ENCODE assay signal across 31 mouse cellular contexts in genomic region chr16:44221463-44221862, GRCm38 (mm10). TPM values are rescaled to one million over a fixed set of nuclear protein-coding genes. Genes with fewer than 3 reads are reported as not detected.
A peak's percentile ranks its signal among the peaks of the same experiment; 100 is the strongest.
DNase-seq lines count a peak whose midpoint lies in the region; ATAC-seq and TF ChIP-seq lines count a peak whose summit lies in the region.
"Had no signal": no experiment of that assay in that cellular context is flagged by ENCODE, and none has a peak within 500 bp of the region (broad histone marks: within the 10 kb centered on the region; RNA-seq: fewer than 3 reads in every experiment).

No protein-coding gene starts in this region.

- ATAC-seq in heart, embryonic 12.5 days (ENCODE audit: insufficient number of reproducible peaks, low FRiP score), result no peak
- ATAC-seq in heart, embryonic 16.5 days (replicated peaks; ENCODE audit: extremely low read depth, insufficient read depth, low FRiP score), result peak; percentile 71; the same call in 1 of the 2 replicates
- ATAC-seq: forebrain, embryonic 15.5 days; inflammation-experienced regulatory T-cells, adult 6 months; liver, embryonic 12.5 days; liver, postnatal 0 days; lung, postnatal 0 days; Patski had no signal

- DNase-seq in gastrocnemius, adult 18-20 months (ENCODE audit: low spot score), result peak; percentile 72
- no peak for DNase-seq in gastrocnemius, postnatal 14 days
- peak; percentile 30 for DNase-seq in heart, adult 8-10 months (ENCODE audit: low spot score)
- DNase-seq in CH12.LX (ENCODE audit: extremely low read depth), result peak; percentile 29
- DNase-seq in T-cell, adult 2 months (ENCODE audit: low spot score), result no peak
- DNase-seq in kidney, postnatal 4 days, result no peak
- DNase-seq: adrenal gland, postnatal 14 days; cerebellum, adult 11-12 months; cerebellum, adult 9-11 months; kidney, adult 18-20 months; kidney, postnatal 36 days; liver, postnatal 0 days; lung, postnatal 4 days; right cerebral cortex, postnatal 25 days; spleen, adult 18-20 months; thymus, postnatal 14 days had no signal

- intact Hi-C loops in gastrocnemius, postnatal 14 days (cut with DNase I; ENCODE audit: low total_unique reads), result no loop called here

- dilution Hi-C loops in CH12.LX (cut with MboI; ENCODE audit: extremely low pct_ligation_motif_present, extremely low pct_unique_long_range_greater_than_20kb, low sequenced_read_pairs), result no loop called here

- no peak for TF ChIP-seq RAD21 in CH12.LX (IDR thresholded peaks at IDR 0.05; ENCODE audit: low read depth, low read length)

- H3K27ac ChIP-seq in heart, embryonic 12.5 days (ENCODE audit: poor library complexity, severe bottlenecking), result no peak overlapping the region
- no peak overlapping the region for H3K27ac ChIP-seq in CH12.LX (ENCODE audit: insufficient read depth, low read depth)
- H3K27ac ChIP-seq in heart, embryonic 16.5 days (ENCODE audit: low read length), result 0 out of 2 replicates have a peak overlapping the region, but pooled peaks have one; percentile 26
- H3K27ac ChIP-seq: embryonic facial prominence, embryonic 13.5 days; forebrain, embryonic 10.5 days; forebrain, embryonic 15.5 days; hindbrain, embryonic 10.5 days; hindbrain, embryonic 15.5 days; limb, embryonic 13.5 days; liver, embryonic 12.5 days; midbrain, embryonic 12.5 days; neural tube, embryonic 15.5 days had no signal

- no peak overlapping the region for H3K4me2 ChIP-seq in heart, embryonic 12.5 days
- H3K4me2 ChIP-seq in CH12.LX (ENCODE audit: insufficient read depth, low read depth, poor library complexity, severe bottlenecking), result no peak overlapping the region
- peak overlapping the region; percentile 3; the same call in 1 of the 2 replicates for H3K4me2 ChIP-seq in heart, embryonic 16.5 days (ENCODE audit: low read depth, low read length)
- H3K4me2 ChIP-seq: embryonic facial prominence, embryonic 13.5 days; forebrain, embryonic 15.5 days; hindbrain, embryonic 15.5 days; limb, embryonic 13.5 days; liver, embryonic 12.5 days; midbrain, embryonic 12.5 days; neural tube, embryonic 15.5 days had no signal

- H3K79me2 ChIP-seq in CH12.LX (replicated peaks; ENCODE audit: control insufficient read depth, extremely low read depth, insufficient read depth, poor library complexity, severe bottlenecking), result no peaks in the 10 kb centered on the region

- H3K27me3 ChIP-seq in heart, embryonic 12.5 days (replicated peaks), result no peaks in the 10 kb centered on the region
- no peaks in the 10 kb centered on the region for H3K27me3 ChIP-seq in CH12.LX (replicated peaks)
- H3K27me3 ChIP-seq in heart, embryonic 16.5 days (ENCODE audit: control insufficient read depth, insufficient read depth, low read length), result no peaks in the 10 kb centered on the region
- H3K27me3 ChIP-seq: embryonic facial prominence, embryonic 13.5 days; forebrain, embryonic 15.5 days; hindbrain, embryonic 15.5 days; limb, embryonic 13.5 days; liver, embryonic 12.5 days; megakaryocyte, embryonic 14.5 days; midbrain, embryonic 12.5 days; neural tube, embryonic 15.5 days; Patski had no signal

- H3K4me1 ChIP-seq in heart, embryonic 12.5 days (replicated peaks), result peaks cover 10% of the 10 kb centered on the region
- peaks cover 9 to 15% of the 10 kb centered on the region in 2 experiments; a peak in 3 of 4 replicates for H3K4me1 ChIP-seq in CH12.LX (ENCODE audit: control insufficient read depth in 1 of 2, insufficient read depth in 2 of 2)
- peaks cover 12% of the 10 kb centered on the region for H3K4me1 ChIP-seq in heart, embryonic 16.5 days (ENCODE audit: control insufficient read depth, insufficient read depth, low read length)
- H3K4me1 ChIP-seq: embryonic facial prominence, embryonic 13.5 days; forebrain, embryonic 10.5 days; forebrain, embryonic 15.5 days; hindbrain, embryonic 10.5 days; hindbrain, embryonic 15.5 days; limb, embryonic 13.5 days; liver, embryonic 12.5 days; megakaryocyte, embryonic 14.5 days; midbrain, embryonic 12.5 days; neural tube, embryonic 15.5 days had no signal

- no peak overlapping the region for H3K9ac ChIP-seq in heart, embryonic 12.5 days
- H3K9ac ChIP-seq in CH12.LX (ENCODE audit: insufficient read depth, low read depth), result no peak overlapping the region
- no peak overlapping the region for H3K9ac ChIP-seq in heart, embryonic 16.5 days (ENCODE audit: low read length)
- H3K9ac ChIP-seq: embryonic facial prominence, embryonic 13.5 days; forebrain, embryonic 15.5 days; hindbrain, embryonic 15.5 days; limb, embryonic 13.5 days; liver, embryonic 12.5 days; liver, postnatal 0 days; midbrain, embryonic 12.5 days; neural tube, embryonic 15.5 days had no signal

- no peak overlapping the region for H3K4me3 ChIP-seq in heart, embryonic 12.5 days
- H3K4me3 ChIP-seq in CH12.LX (replicated peaks in 1 of 3; ENCODE audit: low read depth in 2 of 3, low read length in 2 of 3, poor library complexity in 1 of 3), result no peak overlapping the region
- H3K4me3 ChIP-seq in heart, embryonic 16.5 days (ENCODE audit: low read length), result no peak overlapping the region
- H3K4me3 ChIP-seq: embryonic facial prominence, embryonic 13.5 days; forebrain, embryonic 10.5 days; forebrain, embryonic 15.5 days; hindbrain, embryonic 10.5 days; hindbrain, embryonic 15.5 days; limb, embryonic 13.5 days; liver, embryonic 12.5 days; megakaryocyte, embryonic 14.5 days; midbrain, embryonic 12.5 days; neural tube, embryonic 15.5 days had no signal

- no peak for TF ChIP-seq EP300 in CH12.LX (IDR thresholded peaks at IDR 0.05; ENCODE audit: low read length)

- no peaks in the 10 kb centered on the region for H3K9me3 ChIP-seq in heart, embryonic 12.5 days (replicated peaks)
- no peaks in the 10 kb centered on the region for H3K9me3 ChIP-seq in CH12.LX (replicated peaks; ENCODE audit: low read length)
- no peaks in the 10 kb centered on the region for H3K9me3 ChIP-seq in heart, embryonic 16.5 days (replicated peaks; ENCODE audit: control insufficient read depth, low read length)
- H3K9me3 ChIP-seq: embryonic facial prominence, embryonic 13.5 days; forebrain, embryonic 10.5 days; forebrain, embryonic 15.5 days; hindbrain, embryonic 10.5 days; hindbrain, embryonic 15.5 days; limb, embryonic 13.5 days; liver, embryonic 12.5 days; midbrain, embryonic 12.5 days; neural tube, embryonic 15.5 days had no signal

- 50% methylated on average over 6 of the region's 6 CpGs for WGBS in heart, embryonic 12.5 days
- 40% methylated on average over 6 of the region's 6 CpGs for WGBS in heart, embryonic 16.5 days

- in situ Hi-C loops in CH12.LX (cut with MboI; ENCODE audit: low pct_ligation_motif_present, low pct_unique_long_range_greater_than_20kb, low sequenced_read_pairs), result no loop called here

- TF ChIP-seq POLR2A in CH12.LX (IDR thresholded peaks at IDR 0.05; ENCODE audit: low read depth, low read length), result no peak

- peaks cover 44% of the 10 kb centered on the region for H3K36me3 ChIP-seq in heart, embryonic 12.5 days
- H3K36me3 ChIP-seq in CH12.LX (replicated peaks in 1 of 2; ENCODE audit: control insufficient read depth in 1 of 2, insufficient read depth in 1 of 2, low read length in 1 of 2), result peaks cover 11 to 47% of the 10 kb centered on the region in 2 experiments
- peaks cover 38% of the 10 kb centered on the region for H3K36me3 ChIP-seq in heart, embryonic 16.5 days (ENCODE audit: control insufficient read depth, insufficient read depth)

- TF ChIP-seq CTCF in CH12.LX (conservative IDR thresholded peaks at IDR 0.05 in 1 of 2, IDR thresholded peaks at IDR 0.05 in 1 of 2; ENCODE audit: low read depth in 2 of 2, low read length in 2 of 2), result no peak

TF ChIP-seq in CH12.LX, 34 proteins besides CTCF, POLR2A, EP300 and RAD21:
- peak; percentile 86 for TF ChIP-seq MEF2A (IDR thresholded peaks at IDR 0.05; ENCODE audit: borderline replicate concordance, low read depth, low read length)
- TF ChIP-seq ZMIZ1 (IDR thresholded peaks at IDR 0.05; ENCODE audit: low read depth, low read length), result no peak
- TF ChIP-seq ELF1 (IDR thresholded peaks at IDR 0.05; ENCODE audit: low read depth, low read length), result peak; percentile 49; the same call in 1 of the 2 replicates
- TF ChIP-seq JUND (conservative IDR thresholded peaks at IDR 0.05; ENCODE audit: low read depth, low read length), result peak; percentile 74
- peak; percentile 71 for TF ChIP-seq BHLHE40 (IDR thresholded peaks at IDR 0.05; ENCODE audit: low read depth, low read length)
- no peak for TF ChIP-seq GABPA (IDR thresholded peaks at IDR 0.05; ENCODE audit: insufficient replicate concordance, low read depth, low read length)
- TF ChIP-seq ZC3H11A (IDR thresholded peaks at IDR 0.05; ENCODE audit: low read depth, low read length), result no peak
- TF ChIP-seq JUN (IDR thresholded peaks at IDR 0.05; ENCODE audit: insufficient read depth, low read depth, low read length), result peak; percentile 64
- TF ChIP-seq MAFK (IDR thresholded peaks at IDR 0.05; ENCODE audit: insufficient replicate concordance, low read length), result no peak
- no peak for TF ChIP-seq MXI1 (IDR thresholded peaks at IDR 0.05; ENCODE audit: low read depth, low read length)
- no peak for TF ChIP-seq USF2 (conservative IDR thresholded peaks at IDR 0.05; ENCODE audit: low read depth, low read length)
- peak; percentile 51; the same call in 1 of the 2 replicates for TF ChIP-seq MAX (IDR thresholded peaks at IDR 0.05; ENCODE audit: low read length)
- TF ChIP-seq MYC (IDR thresholded peaks at IDR 0.05; ENCODE audit: low read depth, low read length), result no peak
- TF ChIP-seq IRF4 (IDR thresholded peaks at IDR 0.05; ENCODE audit: low read depth, low read length), result no peak

RNA-seq across cellular contexts. Expression of gene Usf3, which starts 48.4 kb away (rescaled TPM):
- total RNA-seq in gastrocnemius, adult 18-20 months (2021), result 10 to 100 TPM; 43.0 to 52.5 TPM
- total RNA-seq in gastrocnemius, postnatal 14 days (2021), result 10 to 100 TPM; 27.7 to 34.3 TPM
- total RNA-seq in heart, adult 8-10 months (2022), result 10 to 100 TPM; 15.6 to 22.2 (median 17.3) TPM
- 2.4 and 3.2 TPM in 2 replicates for polyA plus RNA-seq in heart, embryonic 12.5 days (2016; fragmentation: Nextera tagmentation; extraction: Ambion mirVana)
- total RNA-seq in CH12.LX (2012; rRNA removed) (4.8 and 5.2 TPM in 2 replicates), CH12.LX (2014; rRNA removed) (3.6 and 4.0 TPM in 2 replicates)
- polyA plus RNA-seq in CH12.LX (2012; ENCODE audit: insufficient read length, low read depth), result 5.0 and 8.5 TPM in 2 replicates
- polyA plus RNA-seq in heart, embryonic 16.5 days (2015; fragmentation: Nextera tagmentation; extraction: Ambion mirVana), result 1.9 and 2.0 TPM in 2 replicates

Comparison
In these comparisons a context has a peak if more than half of its experiments do, and no peak if none do; other contexts are left out.
1. DNase-seq: peak in gastrocnemius, adult 18-20 months (single experiment), heart, adult 8-10 months (single experiment) and CH12.LX (single experiment); none in gastrocnemius, postnatal 14 days (single experiment), T-cell, adult 2 months (single experiment) and kidney, postnatal 4 days (0 of 2).